Mouse (Mus musculus) lung, embryonic 16.5 days (tissue): ENCODE results near the gene Arhgef28. TPM values are rescaled to one million over a fixed set of nuclear protein-coding genes. Genes with fewer than 3 reads are reported as not detected.

Experiments
- ATAC-seq: fragments of 200-750 bp; cut with Nextera tagmentation; 2 replicates; pipeline ENCODE4 v1.8.0; 2017; ENCODE audit warnings: low read depth, mild to moderate bottlenecking, moderate library complexity
- H3K27ac ChIP-seq: fragments of 300-500 bp; sonication (generic); 2 replicates; pipeline ENCODE4 v1.5.1; 2014; ENCODE audit warnings: mild to moderate bottlenecking, control low read depth, low read length
- H3K27me3 ChIP-seq: fragments of 300-500 bp; sonication (generic); 2 replicates; pipeline ENCODE4 v1.6.1; 2014; ENCODE audit warnings: low read depth, low read length, mixed read lengths; ENCODE audit not compliant: control insufficient read depth, insufficient read depth
- H3K36me3 ChIP-seq: fragments of 300-500 bp; sonication (generic); 2 replicates; pipeline ENCODE4 v1.6.1; 2014; ENCODE audit warnings: low read length; ENCODE audit not compliant: control insufficient read depth, insufficient read depth
- H3K4me1 ChIP-seq: fragments of 300-500 bp; sonication (generic); replicated peaks from 2 replicates; pipeline ENCODE4 v1.6.1; 2014; ENCODE audit warnings: low read length, mixed read lengths; ENCODE audit not compliant: control insufficient read depth, insufficient read depth
- H3K4me2 ChIP-seq: fragments of 300-500 bp; sonication (generic); 2 replicates; pipeline ENCODE4 v1.6.1; 2014; ENCODE audit warnings: low read depth, low read length, control low read depth
- H3K4me3 ChIP-seq: fragments of 300-500 bp; sonication (generic); 2 replicates; pipeline ENCODE4 v1.5.1; 2014; ENCODE audit warnings: mild to moderate bottlenecking, low read length, control low read depth
- H3K9ac ChIP-seq: fragments of 300-500 bp; sonication (generic); 2 replicates; pipeline ENCODE4 v1.6.1; 2014; ENCODE audit warnings: low read length, control low read depth
- H3K9me3 ChIP-seq: fragments of 300-500 bp; sonication (generic); 2 replicates; pipeline ENCODE4 v1.6.1; 2016; ENCODE audit warnings: low read length; ENCODE audit not compliant: control insufficient read depth
- WGBS: fragments of 180-500 bp; shearing (Covaris S2); extraction: QIAGEN DNeasy Blood & Tissue Kit; methylation state at CpG from one replicate; pipeline ENCODE4 v1.1.7; 2014; 5-methylcytosine and 5-hydroxymethylcytosine counted together
- polyA plus RNA-seq: library from polyadenylated mRNA; unstranded; fragments of >200 nt; fragmentation: Nextera tagmentation; extraction: Ambion mirVana; gene quantifications from 2 replicates; pipeline ENCODE4 v1.2.1, GENCODE M21; 2015

Gene Arhgef28
- polyA plus RNA-seq, 1 experiment from 2014 or later, result 21.7 TPM

DNA sequence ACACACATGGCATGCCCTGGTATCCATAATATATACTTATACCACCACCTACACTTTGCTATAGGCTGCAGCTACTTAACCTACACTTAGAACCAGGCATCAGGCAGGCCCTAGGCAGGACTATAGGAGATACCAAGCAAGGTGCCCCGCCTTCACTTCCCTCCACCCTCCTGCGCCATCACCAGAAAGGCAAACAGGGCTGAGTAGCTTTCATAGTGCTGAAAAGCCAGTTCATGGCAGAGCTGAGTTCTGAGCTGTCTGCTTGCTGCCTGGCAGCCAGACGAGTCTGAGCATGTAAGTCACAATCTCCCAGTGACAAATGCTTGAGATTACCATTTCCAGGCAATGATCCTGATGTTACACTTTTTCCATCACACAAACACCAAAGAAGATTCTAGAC is 167.5 kb downstream of the Arhgef28 start:
- Histone ChIP-seq H3K27me3 (no peaks in the 10 kb centered on the region), H3K27ac (no peak overlapping the region), H3K4me3 (no peak overlapping the region), H3K9me3 (no peaks in the 10 kb centered on the region), H3K4me2 (no peak overlapping the region), H3K36me3 (no peaks in the 10 kb centered on the region), H3K9ac (no peak overlapping the region), H3K4me1 (no peaks in the 10 kb centered on the region)
- ATAC-seq, result no peak
- 56% methylated on average over 3 of the region's 3 CpGs for WGBS

DNA sequence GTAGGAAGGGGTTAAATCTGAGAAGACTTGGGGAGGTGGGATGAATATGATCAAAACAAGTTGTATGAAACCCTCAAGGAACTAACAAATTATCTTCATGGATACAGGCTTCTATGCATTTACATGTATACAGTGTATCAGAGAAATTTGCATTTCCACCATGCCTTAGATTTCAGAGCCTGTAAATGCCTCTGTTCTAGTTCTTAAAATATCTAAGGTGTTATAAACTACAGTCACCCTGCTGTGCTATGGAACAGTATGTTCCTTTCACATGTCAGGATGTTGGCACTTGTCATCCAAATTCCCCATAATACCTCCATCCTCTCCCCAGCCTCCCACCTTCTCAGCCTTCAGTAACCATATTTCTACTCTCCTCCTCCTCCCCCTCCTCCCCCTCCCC is 168.5 kb downstream of the Arhgef28 start:
- H3K9me3 ChIP-seq, result no peaks in the 10 kb centered on the region
- no peaks in the 10 kb centered on the region for H3K4me1 ChIP-seq
- H3K9ac ChIP-seq, result no peak overlapping the region
- no peak overlapping the region for H3K27ac ChIP-seq
- no peaks in the 10 kb centered on the region for H3K36me3 ChIP-seq
- no peak overlapping the region for H3K4me3 ChIP-seq
- no peaks in the 10 kb centered on the region for H3K27me3 ChIP-seq
- H3K4me2 ChIP-seq, result no peak overlapping the region
- no peak for ATAC-seq

- peak overlapping the region; percentile 75 for H3K27ac ChIP-seq
- peak overlapping the region; percentile 43 for H3K4me3 ChIP-seq
- ATAC-seq, result 0 out of 2 replicates have a peak, but pooled peaks have one; percentile 39
- no peaks in the 10 kb centered on the region for H3K36me3 ChIP-seq
- no peaks in the 10 kb centered on the region for H3K9me3 ChIP-seq
- peaks cover 21% of the 10 kb centered on the region for H3K4me1 ChIP-seq
- no peaks in the 10 kb centered on the region for H3K27me3 ChIP-seq
- WGBS, result 28% methylated on average over 5 of the region's 5 CpGs
- peak overlapping the region; percentile 51 for H3K9ac ChIP-seq
- H3K4me2 ChIP-seq, result peak overlapping the region; percentile 63
Observed at GRCm38 (mm10) chr13:98031642-98031960, 174.6 kb downstream of the Arhgef28 start.

DNA sequence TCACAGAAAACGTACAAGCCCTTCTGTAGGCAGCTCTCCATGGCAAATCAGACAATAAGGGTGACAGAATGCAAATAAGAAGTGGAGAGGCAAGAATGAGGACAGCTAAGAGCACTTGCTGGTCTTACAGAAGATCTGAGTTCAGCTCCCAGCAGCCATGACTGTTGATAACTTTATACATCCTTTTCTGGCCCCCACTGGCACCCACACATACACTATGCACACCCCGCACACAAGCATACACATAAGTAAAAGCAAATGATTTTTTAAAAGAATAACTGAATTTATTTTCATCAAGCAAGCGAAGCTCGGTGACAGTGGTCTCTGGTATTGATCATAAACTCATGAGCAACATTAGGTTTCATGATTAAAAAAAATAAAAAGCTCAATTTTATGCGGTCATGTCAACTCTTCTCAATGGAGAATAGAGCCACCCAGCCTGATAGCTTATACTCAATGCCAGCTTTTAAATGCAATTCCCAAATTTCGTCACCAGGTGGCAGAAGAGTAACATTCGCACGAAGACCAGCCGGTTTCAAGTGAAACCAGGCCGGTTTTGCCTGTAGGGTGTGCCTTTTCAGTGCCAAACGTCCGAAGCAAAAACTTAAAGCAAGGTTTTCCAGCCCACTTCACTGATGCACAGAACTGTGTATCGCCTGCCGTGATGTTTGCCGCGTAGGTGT is 175.1 kb downstream of the Arhgef28 start:
- peak; percentile 51; the same call in 1 of the 2 replicates for ATAC-seq
- Histone ChIP-seq H3K9me3 (no peaks in the 10 kb centered on the region), H3K4me1 (peaks cover 21% of the 10 kb centered on the region), H3K27ac (peak overlapping the region; percentile 75), H3K4me2 (peak overlapping the region; percentile 63), H3K27me3 (no peaks in the 10 kb centered on the region), H3K4me3 (peak overlapping the region; percentile 43), H3K9ac (peak overlapping the region; percentile 51), H3K36me3 (no peaks in the 10 kb centered on the region)
- 13% methylated on average over 16 of the region's 16 CpGs for WGBS

- Histone ChIP-seq H3K36me3 (no peaks in the 10 kb centered on the region), H3K9me3 (no peaks in the 10 kb centered on the region), H3K9ac (no peak overlapping the region), H3K4me2 (no peak overlapping the region), H3K27me3 (no peaks in the 10 kb centered on the region), H3K4me3 (no peak overlapping the region), H3K27ac (no peak overlapping the region), H3K4me1 (peaks cover 21% of the 10 kb centered on the region)
- WGBS, result 17% methylated on average over 5 of the region's 5 CpGs
- ATAC-seq, result no peak
Observed at GRCm38 (mm10) chr13:98030041-98030440, 176.2 kb downstream of the Arhgef28 start.

DNA sequence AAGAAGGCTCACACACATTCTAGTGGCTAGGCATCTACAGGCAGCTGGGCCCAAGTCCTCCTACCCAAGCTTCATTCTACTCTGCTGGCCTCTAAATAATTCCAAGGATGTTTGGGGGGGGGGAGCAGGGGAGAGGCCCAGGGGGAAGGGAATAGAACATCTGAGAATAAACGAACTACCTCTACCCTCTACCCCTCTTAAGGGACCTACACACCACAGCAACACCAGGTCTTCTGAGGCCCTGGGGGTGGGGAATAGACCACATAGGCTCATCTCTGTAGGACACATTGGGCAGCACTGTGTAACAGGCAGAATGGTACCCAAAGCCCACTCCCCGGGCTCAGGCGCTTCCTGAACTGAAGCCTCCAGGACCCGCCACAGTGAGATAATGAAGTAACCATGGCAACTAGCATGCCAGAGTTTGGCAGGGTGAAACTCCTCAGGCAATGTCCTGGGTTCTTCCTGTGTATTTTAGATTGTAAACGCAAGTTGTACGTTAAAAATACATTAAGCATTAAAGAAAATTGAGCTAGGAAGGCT is 177.5 kb downstream of the Arhgef28 start:
- 28% methylated on average over 6 of the region's 6 CpGs for whole genome bisulfite sequencing
- Histone ChIP-seq H3K4me1 (peaks cover 21% of the 10 kb centered on the region), H3K4me2 (no peak overlapping the region), H3K9ac (no peak overlapping the region), H3K27ac (no peak overlapping the region), H3K27me3 (no peaks in the 10 kb centered on the region), H3K9me3 (no peaks in the 10 kb centered on the region), H3K4me3 (no peak overlapping the region), H3K36me3 (no peaks in the 10 kb centered on the region)
- ATAC-seq, result no peak

- Histone ChIP-seq H3K27me3 (no peaks in the 10 kb centered on the region), H3K9ac (0 out of 2 replicates have a peak overlapping the region, but pooled peaks have one; percentile 13), H3K9me3 (no peaks in the 10 kb centered on the region), H3K27ac (peak overlapping the region; percentile 83), H3K4me2 (peak overlapping the region; percentile 18; the same call in 1 of the 2 replicates), H3K4me1 (peaks cover 21% of the 10 kb centered on the region), H3K4me3 (no peak overlapping the region), H3K36me3 (no peaks in the 10 kb centered on the region)
- ATAC-seq, result peak; percentile 86
- 10% methylated on average over 12 of the region's 12 CpGs for WGBS
Observed at GRCm38 (mm10) chr13:98027641-98028204, 178.5 kb downstream of the Arhgef28 start.

- Histone ChIP-seq H3K9me3 (no peaks in the 10 kb centered on the region), H3K4me3 (no peak overlapping the region), H3K4me2 (peak overlapping the region; percentile 18; the same call in 1 of the 2 replicates), H3K27ac (peak overlapping the region; percentile 83), H3K36me3 (no peaks in the 10 kb centered on the region), H3K9ac (no peak overlapping the region), H3K4me1 (peaks cover 21% of the 10 kb centered on the region), H3K27me3 (no peaks in the 10 kb centered on the region)
- 0 out of 2 replicates have a peak, but pooled peaks have one; percentile 35 for ATAC-seq
- WGBS, result 50% methylated on average over 5 of the region's 5 CpGs
Observed at GRCm38 (mm10) chr13:98027122-98027521, 179.1 kb downstream of the Arhgef28 start.

- H3K9me3 ChIP-seq, result no peaks in the 10 kb centered on the region
- no peak overlapping the region for H3K27ac ChIP-seq
- H3K9ac ChIP-seq, result no peak overlapping the region
- H3K4me2 ChIP-seq, result peak overlapping the region; percentile 29; the same call in 1 of the 2 replicates
- no peak for ATAC-seq
- H3K4me3 ChIP-seq, result no peak overlapping the region
- WGBS, result 73% methylated on average over 26 of the region's 26 CpGs
- no peaks in the 10 kb centered on the region for H3K27me3 ChIP-seq
- H3K4me1 ChIP-seq, result peaks cover 17% of the 10 kb centered on the region
- no peaks in the 10 kb centered on the region for H3K36me3 ChIP-seq
Observed at GRCm38 (mm10) chr13:98025706-98026504, 180.3 kb downstream of the Arhgef28 start.
